Mouse (Mus musculus) hindbrain, embryonic 11.5 days (tissue): ENCODE measurements around the gene Cdc73. TPM values are rescaled to one million over a fixed set of nuclear protein-coding genes. Genes with fewer than 3 reads are reported as not detected.

Experiments used
- ATAC-seq: fragments of 200-750 bp; cut with Nextera tagmentation; 2 replicates; pipeline ENCODE4 v1.8.0; 2017; ENCODE audit warnings: mild to moderate bottlenecking, moderate TSS enrichment, moderate library complexity; ENCODE audit not compliant: low FRiP score
- DNase-seq: peaks from one replicate; pipeline ENCODE4 v3.0.0-alpha.2; 2015; ENCODE audit warnings: low spot score
- H3K27ac ChIP-seq: fragments of 300-500 bp; sonication (generic); 2 replicates; pipeline ENCODE4 v1.5.1; 2014; ENCODE audit warnings: mild to moderate bottlenecking, low read depth, low read length
- H3K27me3 ChIP-seq: fragments of 300-500 bp; sonication (generic); 2 replicates; pipeline ENCODE4 v1.6.1; 2014; ENCODE audit warnings: mild to moderate bottlenecking, low read length, moderate library complexity, mixed read lengths; ENCODE audit not compliant: control insufficient read depth, insufficient read depth
- H3K36me3 ChIP-seq: fragments of 300-500 bp; sonication (generic); 2 replicates; pipeline ENCODE4 v1.6.1; 2014; ENCODE audit warnings: mild to moderate bottlenecking, low read length, moderate library complexity, mixed read lengths; ENCODE audit not compliant: control insufficient read depth, insufficient read depth
- H3K4me1 ChIP-seq: fragments of 300-500 bp; sonication (generic); replicated peaks from 2 replicates; pipeline ENCODE4 v1.6.1; 2014; ENCODE audit warnings: low read length, mixed read lengths; ENCODE audit not compliant: control insufficient read depth, insufficient read depth
- H3K4me2 ChIP-seq: fragments of 300-500 bp; sonication (generic); replicated peaks from 2 replicates; pipeline ENCODE4 v1.6.1; 2014; ENCODE audit warnings: mild to moderate bottlenecking, low read depth, low read length
- H3K4me3 ChIP-seq: fragments of 300-500 bp; sonication (generic); 2 replicates; pipeline ENCODE4 v1.5.1; 2014; ENCODE audit warnings: low read depth, low read length
- H3K9ac ChIP-seq: fragments of 300-500 bp; sonication (generic); 2 replicates; pipeline ENCODE4 v1.6.1; 2014; ENCODE audit warnings: low read depth, low read length
- H3K9me3 ChIP-seq: fragments of 300-500 bp; sonication (generic); 2 replicates; pipeline ENCODE4 v1.6.1; 2016; ENCODE audit warnings: low read length; ENCODE audit not compliant: control insufficient read depth
- WGBS: fragments of 180-500 bp; shearing (Covaris S2); extraction: QIAGEN DNeasy Blood & Tissue Kit; methylation state at CpG from one replicate; pipeline ENCODE4 v1.1.7; 2014; 5-methylcytosine and 5-hydroxymethylcytosine counted together
- polyA plus RNA-seq: library from polyadenylated mRNA; unstranded; fragments of >200 nt; fragmentation: Nextera tagmentation; extraction: Ambion mirVana; gene quantifications from 2 replicates; pipeline ENCODE4 v1.2.1, GENCODE M21; 2014

The Cdc73 gene
- polyA plus RNA-seq: 25.8 and 25.9 TPM in 2 replicates

DNA sequence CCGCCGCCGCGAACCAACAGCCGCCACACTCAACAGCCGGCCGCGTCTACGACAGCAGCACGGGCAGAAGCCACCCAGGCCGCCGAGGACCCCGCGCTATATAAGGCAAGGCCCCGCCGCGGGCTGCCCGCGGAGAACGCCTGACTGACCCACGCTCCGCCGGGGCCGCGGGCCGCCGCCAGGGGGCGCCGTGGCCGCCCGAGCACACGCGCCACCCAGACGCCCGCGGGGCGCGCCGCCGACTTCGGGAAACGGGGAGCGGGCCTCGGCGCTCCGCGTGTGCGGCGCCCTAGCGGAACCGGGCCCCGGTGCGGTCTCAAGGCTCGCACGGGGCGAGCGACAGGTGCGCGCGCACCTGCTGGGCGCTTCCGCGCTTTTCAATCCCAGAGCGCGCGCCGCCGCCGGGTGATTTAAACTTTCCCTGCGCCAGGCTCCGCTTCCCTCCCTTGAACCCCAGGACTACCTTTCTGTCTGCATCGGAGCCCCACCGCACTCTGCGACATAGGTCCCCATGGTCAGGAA, at the start of gene Cdc73:
Gene Cdc73 (minus strand): TSS at position 153 of the 522 bp plus-strand sequence.
- H3K36me3 ChIP-seq: no peaks in the 10 kb centered on the region
- H3K4me3 ChIP-seq: peak within 1 kb of the TSS; percentile 65
- no peaks in the 10 kb centered on the region for H3K9me3 ChIP-seq
- peak within 1 kb of the TSS; percentile 90 for H3K27ac ChIP-seq
- peak within 1 kb of the TSS; percentile 91 for H3K9ac ChIP-seq
- peak; percentile 99 for ATAC-seq
- H3K4me2 ChIP-seq: peak within 1 kb of the TSS; percentile 65
- DNase-seq: peak; percentile 96
- H3K27me3 ChIP-seq: no peaks in the 10 kb centered on the region
- 0% methylated on average over 46 of the region's 74 CpGs for WGBS
- H3K4me1 ChIP-seq: no peaks in the 10 kb centered on the region

DNA sequence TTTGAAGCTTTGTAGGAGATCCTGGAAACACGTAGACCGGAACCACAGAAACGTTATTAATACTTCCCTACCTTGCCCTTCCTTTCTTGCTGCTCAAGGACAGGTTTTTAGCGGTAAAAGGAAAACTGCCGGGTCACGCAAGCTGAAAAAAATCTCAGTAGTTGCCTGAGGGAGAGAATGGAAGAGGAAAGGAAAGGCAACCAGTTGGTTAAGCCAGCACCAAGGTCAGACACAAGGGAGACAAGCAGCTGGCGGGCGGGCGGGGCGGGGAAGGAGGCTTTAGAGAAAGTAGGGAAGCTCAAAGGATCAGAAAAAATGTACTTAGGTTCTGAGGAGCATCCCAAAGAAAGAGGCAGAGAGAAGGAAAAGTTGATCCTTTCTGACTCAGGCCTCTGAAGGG, 43.2 kb upstream of the Cdc73 start:
- Histone ChIP-seq H3K9ac (no peak overlapping the region), H3K4me3 (no peak overlapping the region), H3K27me3 (no peaks in the 10 kb centered on the region), H3K9me3 (no peaks in the 10 kb centered on the region), H3K27ac (no peak overlapping the region), H3K4me2 (no peak overlapping the region), H3K36me3 (no peaks in the 10 kb centered on the region), H3K4me1 (no peaks in the 10 kb centered on the region)
- ATAC-seq: no peak
- DNase-seq: no peak
- WGBS: 87% methylated on average over 10 of the region's 10 CpGs

DNA sequence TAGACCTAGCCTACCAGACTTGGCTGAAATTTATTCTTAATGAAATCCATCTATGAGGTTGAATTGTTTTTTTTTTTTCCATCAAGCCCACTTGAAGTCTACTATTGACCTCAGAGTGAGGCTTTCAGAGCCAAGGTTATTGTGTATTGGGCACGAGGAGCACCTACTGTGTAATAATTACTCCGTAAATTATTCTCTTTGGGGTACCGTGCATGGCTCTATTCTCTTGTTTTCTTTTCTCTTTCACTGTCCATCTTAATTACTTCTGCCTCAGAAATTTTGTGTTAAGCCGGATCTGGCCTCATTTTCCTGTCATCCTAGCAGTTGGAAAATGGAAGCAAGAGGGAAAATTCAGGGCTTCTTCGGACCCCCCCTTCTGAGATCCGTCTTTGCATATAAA, 39.5 kb upstream of the Cdc73 start:
- H3K4me2 ChIP-seq: no peak overlapping the region
- no peak overlapping the region for H3K9ac ChIP-seq
- WGBS: 62% methylated on average over 6 of the region's 6 CpGs
- DNase-seq: peak; percentile 20
- no peak overlapping the region for H3K27ac ChIP-seq
- no peaks in the 10 kb centered on the region for H3K27me3 ChIP-seq
- no peak overlapping the region for H3K4me3 ChIP-seq
- no peak for ATAC-seq
- H3K9me3 ChIP-seq: no peaks in the 10 kb centered on the region
- H3K4me1 ChIP-seq: no peaks in the 10 kb centered on the region
- no peaks in the 10 kb centered on the region for H3K36me3 ChIP-seq

DNA sequence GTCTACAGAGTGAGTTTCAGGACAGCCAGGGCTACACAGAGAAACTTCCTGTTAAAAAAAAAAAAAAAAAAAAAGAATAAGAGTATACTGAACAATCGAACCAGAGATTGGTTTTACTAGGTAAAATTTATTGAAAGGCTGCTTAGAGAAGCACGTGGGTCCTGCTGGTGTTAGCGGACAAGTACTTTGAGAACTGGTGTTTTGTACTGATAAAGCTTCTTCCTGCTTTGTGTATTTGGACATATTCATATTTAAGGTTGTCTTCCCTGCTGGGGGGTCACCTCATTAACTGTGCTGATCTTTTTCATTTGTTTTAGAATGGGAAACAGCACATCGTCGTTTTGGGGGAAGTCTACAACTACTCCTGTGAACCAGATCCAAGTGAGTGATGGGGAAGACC, 38.6 kb upstream of the Cdc73 start:
- H3K4me1 ChIP-seq: no peaks in the 10 kb centered on the region
- H3K4me2 ChIP-seq: no peak overlapping the region
- H3K4me3 ChIP-seq: no peak overlapping the region
- H3K36me3 ChIP-seq: no peaks in the 10 kb centered on the region
- H3K9me3 ChIP-seq: no peaks in the 10 kb centered on the region
- no peak overlapping the region for H3K27ac ChIP-seq
- 87% methylated on average over 5 of the region's 5 CpGs for WGBS
- DNase-seq (no peak), ATAC-seq (no peak)
- no peak overlapping the region for H3K9ac ChIP-seq
- H3K27me3 ChIP-seq: no peaks in the 10 kb centered on the region

DNA sequence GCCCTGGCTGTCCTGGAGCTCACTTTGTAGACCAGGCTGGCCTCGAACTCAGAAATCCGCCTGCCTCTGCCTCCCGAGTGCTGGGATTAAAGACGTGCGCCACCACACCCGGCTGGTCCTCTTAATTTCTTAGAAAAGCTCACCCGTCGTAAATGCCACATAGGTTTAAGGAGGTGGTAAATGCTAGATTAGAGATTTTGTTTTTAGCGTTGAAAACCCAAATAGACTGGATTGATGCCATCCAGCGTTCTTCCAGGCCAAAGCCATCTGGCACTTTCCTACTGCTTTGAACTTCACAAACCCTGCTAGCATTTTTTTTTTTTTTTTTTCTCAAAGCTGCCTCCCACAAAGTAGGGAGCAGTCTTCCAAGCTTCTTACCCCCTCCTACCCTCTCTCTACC, 37.9 kb upstream of the Cdc73 start:
- no peaks in the 10 kb centered on the region for H3K9me3 ChIP-seq
- no peaks in the 10 kb centered on the region for H3K27me3 ChIP-seq
- H3K27ac ChIP-seq: no peak overlapping the region
- no peak for DNase-seq
- H3K4me2 ChIP-seq: no peak overlapping the region
- H3K9ac ChIP-seq: no peak overlapping the region
- no peaks in the 10 kb centered on the region for H3K36me3 ChIP-seq
- ATAC-seq: no peak
- H3K4me3 ChIP-seq: no peak overlapping the region
- no peaks in the 10 kb centered on the region for H3K4me1 ChIP-seq
- 96% methylated on average over 10 of the region's 10 CpGs for WGBS

DNA sequence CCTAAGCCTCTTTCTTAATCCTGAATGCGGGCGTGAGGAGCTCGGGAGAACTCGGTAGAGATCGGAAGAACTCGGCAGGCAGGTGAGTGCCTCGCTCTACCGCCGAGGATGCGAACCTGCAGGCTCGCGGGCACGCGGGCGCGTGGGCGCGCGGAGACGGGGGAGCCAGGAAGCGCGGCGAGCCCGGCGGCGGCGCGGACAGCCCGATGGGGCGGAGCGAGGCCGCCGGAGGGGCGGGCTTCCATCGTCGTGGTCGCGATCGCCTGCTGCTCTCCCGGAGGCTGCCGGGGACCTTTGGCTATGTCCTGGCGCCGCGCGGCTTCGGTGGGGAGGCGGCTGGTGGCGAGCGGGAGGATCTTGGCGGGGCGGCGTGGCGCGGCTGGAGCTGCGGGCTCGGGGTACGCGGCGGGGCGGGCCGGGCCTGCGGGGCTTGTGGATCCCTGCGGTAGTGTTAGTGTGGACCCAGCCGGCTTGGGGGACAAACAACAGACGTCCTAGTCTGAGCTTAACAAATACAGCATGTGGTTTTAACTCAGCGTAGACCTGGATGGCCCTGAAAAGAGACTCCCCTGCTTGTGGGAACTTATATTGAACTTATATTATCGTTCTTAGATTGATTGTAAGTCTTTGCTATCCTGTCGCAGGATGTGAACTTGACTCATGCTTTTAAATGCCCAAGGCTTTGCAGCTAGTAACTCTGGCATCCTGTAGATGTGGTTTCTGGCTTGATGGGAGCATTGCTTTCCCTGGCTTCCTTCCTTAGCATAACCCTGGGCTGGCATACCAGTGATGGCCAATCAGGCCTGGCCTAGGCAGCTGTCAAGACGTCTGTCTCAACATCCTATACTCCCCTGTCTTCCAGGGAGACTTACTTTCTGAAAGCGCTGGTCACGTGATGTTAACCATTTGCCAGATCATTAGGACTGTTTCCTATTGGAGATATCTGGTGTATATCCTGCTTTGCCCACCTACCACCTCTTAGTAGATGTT, 37.0 kb upstream of the Cdc73 start:
- H3K9me3 ChIP-seq: no peaks in the 10 kb centered on the region
- peak; percentile 86 for DNase-seq

DNA sequence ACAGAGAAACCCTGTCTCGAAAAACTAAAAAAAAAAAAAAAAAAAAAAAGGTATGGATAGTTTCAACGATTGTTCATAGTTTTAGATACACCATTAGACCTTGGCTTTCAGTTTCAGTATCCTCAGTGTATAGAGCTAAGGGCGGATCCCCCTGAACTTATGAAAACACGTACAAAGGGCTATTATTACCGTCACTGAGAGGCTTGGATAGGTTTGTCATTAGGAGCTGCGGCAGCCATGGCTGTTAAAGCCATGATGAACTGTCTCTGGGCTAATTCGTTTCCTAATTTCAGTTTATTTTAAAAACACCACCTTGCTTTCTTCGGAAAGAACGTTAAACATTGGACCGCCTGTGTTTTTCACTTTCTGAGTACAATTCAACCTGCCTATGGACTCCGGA, 36.1 kb upstream of the Cdc73 start:
- DNase-seq (no peak), ATAC-seq (peak; percentile 22; the same call in 1 of the 2 replicates)
- WGBS: 27% methylated on average over 10 of the region's 11 CpGs
- peak overlapping the region; percentile 85 for H3K9ac ChIP-seq
- H3K27ac ChIP-seq: 0 out of 2 replicates have a peak overlapping the region, but pooled peaks have one; percentile 36
- no peaks in the 10 kb centered on the region for H3K4me1 ChIP-seq
- H3K9me3 ChIP-seq: no peaks in the 10 kb centered on the region
- no peaks in the 10 kb centered on the region for H3K27me3 ChIP-seq
- H3K4me3 ChIP-seq: peak overlapping the region; percentile 63
- no peaks in the 10 kb centered on the region for H3K36me3 ChIP-seq
- peak overlapping the region; percentile 71 for H3K4me2 ChIP-seq

More for the DNA sequence above, 37.0 kb upstream of the Cdc73 start:
- Histone ChIP-seq H3K9ac (peak overlapping the region; percentile 85), H3K36me3 (no peaks in the 10 kb centered on the region), H3K4me3 (peak overlapping the region; percentile 63), H3K4me1 (no peaks in the 10 kb centered on the region), H3K27ac (peak overlapping the region; percentile 74), H3K27me3 (no peaks in the 10 kb centered on the region), H3K4me2 (peak overlapping the region; percentile 71)
- under 1% methylated on average over 71 of the region's 71 CpGs for WGBS
- peak; percentile 94 for ATAC-seq

DNA sequence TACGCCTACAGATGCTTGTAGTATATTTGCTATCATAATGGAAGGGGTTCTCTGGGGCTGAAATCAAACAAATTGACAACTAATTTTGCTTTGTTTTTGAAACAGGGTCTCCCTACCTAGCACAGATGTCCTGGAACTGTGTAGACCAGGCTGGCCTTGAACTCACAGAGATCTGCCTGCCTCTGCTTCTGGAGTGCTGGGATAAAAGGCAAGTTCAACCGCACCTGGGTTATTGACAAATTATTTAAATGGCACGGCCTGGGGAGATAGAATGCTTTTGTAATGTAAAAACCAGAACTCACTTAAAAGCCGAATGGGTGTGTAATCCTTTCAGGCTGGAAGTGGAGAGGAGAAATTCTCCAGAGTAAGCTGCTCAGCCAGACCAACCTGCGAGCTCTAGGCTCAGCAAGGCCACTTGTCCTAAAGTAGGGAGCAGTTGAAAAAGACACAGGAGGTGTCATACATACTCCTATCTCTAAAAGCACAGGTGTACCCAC, 31.3 kb upstream of the Cdc73 start:
- Histone ChIP-seq H3K27me3 (no peaks in the 10 kb centered on the region), H3K36me3 (no peaks in the 10 kb centered on the region), H3K4me3 (no peak overlapping the region), H3K9ac (no peak overlapping the region), H3K27ac (no peak overlapping the region), H3K9me3 (no peaks in the 10 kb centered on the region), H3K4me2 (no peak overlapping the region), H3K4me1 (no peaks in the 10 kb centered on the region)
- no peak for DNase-seq
- ATAC-seq: no peak
- WGBS: 78% methylated on average over 5 of the region's 5 CpGs
